Mouse (Mus musculus) adrenal gland (tissue): ENCODE data around the gene Fam193a.

ENCODE experiments used
- intact Hi-C: fragments of 180-260 bp; cut with DNase I; formaldehyde crosslinking; loops from one replicate; pipeline ENCODE4 v1.15.1; 2025

Gene Fam193a

GRCm38 (mm10) chr5:34519389-34519910 lies 149.7 kb downstream of the Fam193a start:
- intact Hi-C loops, result loop anchor here (5.0 kb wide), 2 partner anchors 63 to 118 kb away; partner anchors contain the start of gene Mfsd10

DNA sequence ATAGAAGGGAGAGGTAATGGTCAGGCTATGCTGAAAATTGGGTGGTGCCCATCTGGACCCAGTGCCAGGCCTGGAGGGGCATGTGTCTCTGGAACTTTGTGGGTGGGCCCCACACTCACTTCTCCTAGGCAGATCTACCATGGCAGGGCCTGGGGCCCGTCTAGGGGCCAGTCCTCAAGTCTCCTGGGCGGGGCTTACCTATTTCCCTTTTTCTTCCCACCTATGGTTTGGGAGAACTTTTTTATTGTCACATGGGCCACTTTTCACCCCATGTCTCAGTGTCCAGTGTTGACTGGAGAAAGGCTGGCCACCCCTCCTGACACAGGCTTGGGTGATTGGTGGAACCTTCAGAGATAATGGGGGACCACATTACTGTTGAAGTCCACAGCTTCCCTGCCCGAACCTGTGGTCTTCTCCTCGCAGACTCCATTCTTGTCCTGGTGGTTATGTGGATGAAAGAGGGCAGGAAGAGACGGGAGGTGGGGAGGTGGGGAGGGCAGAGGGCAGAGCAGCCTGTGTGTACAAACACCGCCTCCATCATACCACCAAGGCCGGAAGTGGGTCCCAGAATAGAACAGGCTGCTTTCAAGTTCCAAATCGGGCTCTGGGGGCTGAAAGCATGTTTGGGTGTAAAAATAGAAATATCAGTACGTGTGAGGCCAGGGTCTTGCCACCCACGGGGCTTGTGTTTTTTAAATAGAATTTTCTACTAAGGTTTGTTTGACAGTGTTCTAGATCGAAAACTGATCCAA lies 150.9 kb downstream of the Fam193a start:
- intact Hi-C loops, result no loop called here

DNA sequence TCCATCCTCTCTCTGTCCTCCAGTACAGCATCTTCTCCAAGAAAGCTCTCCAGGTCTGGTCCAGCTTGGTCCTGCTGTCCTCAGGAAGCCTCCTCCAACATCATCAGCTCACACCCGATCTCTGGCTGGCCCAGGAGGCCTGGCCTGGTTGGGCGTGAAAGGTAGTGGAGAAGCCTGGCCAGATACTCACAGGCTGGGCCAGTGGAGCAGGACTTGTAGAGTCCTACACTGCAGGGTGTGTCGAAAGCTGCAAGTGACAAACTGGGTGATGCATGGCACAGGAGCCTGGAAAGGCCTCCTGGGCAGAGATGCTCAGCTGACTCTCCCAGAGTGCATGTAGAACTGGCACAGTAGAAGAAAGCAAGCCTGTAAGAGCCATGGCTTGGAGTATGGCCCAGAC lies 151.6 kb downstream of the Fam193a start:
- intact Hi-C loops, result no loop called here

GRCm38 (mm10) chr5:34523958-34524485 lies 154.3 kb downstream of the Fam193a start:
- intact Hi-C loops, result no loop called here

- intact Hi-C loops, result no loop called here
These were observed 154.8 kb downstream of the Fam193a start for GRCm38 (mm10) chr5:34524511-34524910.

GRCm38 (mm10) chr5:34525663-34526476 lies 156.1 kb downstream of the Fam193a start, which contains the start of gene Sh3bp2:
TSS of gene Sh3bp2 (plus strand) at chr5:34525838.
- intact Hi-C loops, result no loop called here

GRCm38 (mm10) chr5:34526477-34526775 lies 156.7 kb downstream of the Fam193a start:
- intact Hi-C loops, result no loop called here

GRCm38 (mm10) chr5:34527352-34527751 lies 157.6 kb downstream of the Fam193a start:
- intact Hi-C loops, result no loop called here

- intact Hi-C loops, result no loop called here
These were observed 159.0 kb downstream of the Fam193a start for GRCm38 (mm10) chr5:34528724-34529123.

DNA sequence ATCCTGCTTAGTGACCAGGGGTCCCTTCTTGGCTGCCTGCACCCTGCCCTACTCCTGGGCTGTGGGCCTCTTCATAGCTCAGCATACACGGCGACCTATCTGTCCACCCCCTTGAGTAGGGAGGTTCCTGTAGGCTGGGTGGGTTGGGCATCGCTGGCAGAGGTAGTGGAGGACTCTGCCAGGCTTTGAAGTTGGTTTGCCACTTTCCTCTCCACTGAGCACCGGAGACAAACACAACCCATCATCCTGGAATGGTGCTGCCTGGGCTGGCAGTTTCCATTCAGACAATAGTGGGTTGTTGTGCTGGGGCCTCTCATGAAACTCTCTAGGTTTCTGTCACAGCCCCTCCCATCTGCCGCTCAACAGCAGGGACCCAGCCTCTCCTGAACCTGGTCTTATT lies 160.4 kb downstream of the Fam193a start:
- intact Hi-C loops, result no loop called here

GRCm38 (mm10) chr5:34530687-34531086 lies 161.0 kb downstream of the Fam193a start:
- intact Hi-C loops, result no loop called here

- intact Hi-C loops, result no loop called here
These were observed 163.3 kb downstream of the Fam193a start for GRCm38 (mm10) chr5:34533066-34533465.

- intact Hi-C loops, result no loop called here
These were observed 164.1 kb downstream of the Fam193a start for GRCm38 (mm10) chr5:34533820-34534219.

GRCm38 (mm10) chr5:34534776-34535581 lies 165.2 kb downstream of the Fam193a start:
- intact Hi-C loops, result no loop called here

- intact Hi-C loops, result no loop called here
These were observed 166.1 kb downstream of the Fam193a start for GRCm38 (mm10) chr5:34535831-34536230.
